Mouse (Mus musculus): ENCODE results near the gene Tns2. TPM values are rescaled to one million over a fixed set of nuclear protein-coding genes. Genes with fewer than 3 reads are reported as not detected.
"Not testable (repeated sequence)": the region's sequence is repeated elsewhere in the genome, so short reads cannot be mapped to it uniquely, and the experiment has no call there.

Gene Tns2
- polyA plus RNA-seq (2015; fragmentation: Nextera tagmentation; extraction: Ambion mirVana), result 4.4 and 5.2 TPM in 2 replicates

DNA sequence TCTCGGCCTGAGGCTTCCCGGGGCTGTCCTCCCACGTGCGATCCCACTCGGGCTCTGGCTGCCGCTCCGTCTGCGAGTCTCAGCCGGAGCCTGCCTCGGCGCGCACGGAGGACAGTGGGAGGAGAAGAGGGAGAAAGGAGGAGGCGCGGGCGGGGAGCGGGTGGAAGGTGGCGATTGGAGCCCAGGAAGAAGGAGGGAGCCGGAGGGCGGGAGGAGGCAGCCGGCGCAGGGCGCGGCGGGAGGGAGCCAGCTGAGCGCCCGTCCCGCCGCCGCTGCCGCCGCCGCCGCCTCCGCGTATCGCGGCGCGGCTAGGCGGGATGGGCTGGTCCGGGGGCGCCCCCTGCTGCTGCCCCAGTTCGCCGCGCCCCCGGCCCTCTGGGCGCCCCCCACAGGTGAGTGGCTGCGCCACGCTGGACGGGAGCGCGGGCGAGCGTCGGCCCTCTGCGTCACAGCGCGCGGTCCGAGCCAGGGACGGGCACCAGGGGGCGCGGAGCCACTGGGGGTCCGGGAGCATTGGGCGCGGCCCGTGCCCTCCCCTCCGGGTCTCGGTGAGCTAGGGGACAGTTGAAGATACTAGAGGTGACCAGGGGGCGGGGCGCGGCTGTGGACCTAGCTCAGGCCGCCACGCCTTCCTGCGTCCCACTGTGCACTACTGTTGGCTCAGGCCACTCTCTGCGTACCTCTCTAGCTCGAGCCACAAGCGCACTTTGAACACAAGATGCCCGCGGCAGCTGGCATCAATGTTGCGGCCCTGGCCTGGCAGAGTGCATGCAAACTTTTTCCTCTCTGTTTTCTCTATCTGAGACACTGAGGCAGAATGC, at the start of gene Tns2:
Tns2 (plus strand) TSS at position 253 of the 821 bp plus-strand sequence.
- peak; percentile 70 for DNase-seq (ENCODE audit: low spot score)

DNA sequence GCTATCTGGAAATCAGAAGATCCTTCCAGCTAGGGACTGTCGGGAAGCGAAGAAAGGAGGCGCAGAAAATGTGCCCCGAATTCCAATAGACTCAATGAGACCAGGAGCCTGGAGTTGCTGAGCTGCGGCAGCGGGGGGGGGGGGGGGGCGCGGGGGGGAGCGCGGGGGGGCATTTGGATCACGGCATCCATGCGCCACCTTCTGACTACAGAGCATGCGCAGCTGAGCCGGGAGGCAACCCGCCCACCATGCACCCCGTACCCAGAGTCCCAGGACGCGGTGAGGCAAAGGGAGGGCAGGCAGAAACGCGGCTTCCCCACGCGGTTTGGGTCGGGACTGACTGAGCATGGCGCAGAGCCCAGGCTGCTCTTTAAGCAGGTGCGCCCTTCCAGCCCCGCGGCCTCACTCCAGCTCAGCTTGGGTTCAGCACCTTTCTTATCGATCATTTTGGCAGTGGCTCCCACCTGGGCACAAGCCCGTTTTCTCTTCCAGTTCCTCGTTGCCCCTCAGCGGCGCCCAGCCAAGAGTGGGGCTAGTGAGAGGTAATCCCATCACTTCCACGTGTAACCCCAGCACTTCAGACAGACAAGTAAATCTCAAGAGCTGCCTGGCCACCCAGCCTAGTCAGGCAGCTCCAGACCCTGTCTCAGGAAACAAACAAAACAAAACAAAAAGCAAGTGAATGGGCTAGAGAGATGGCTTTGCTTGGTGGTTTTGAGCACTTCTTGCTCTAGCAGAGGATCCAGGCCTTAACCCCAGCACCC, 48.1 kb upstream of the Tns2 start:
- DNase-seq (ENCODE audit: low spot score), result peak; percentile 63

DNA sequence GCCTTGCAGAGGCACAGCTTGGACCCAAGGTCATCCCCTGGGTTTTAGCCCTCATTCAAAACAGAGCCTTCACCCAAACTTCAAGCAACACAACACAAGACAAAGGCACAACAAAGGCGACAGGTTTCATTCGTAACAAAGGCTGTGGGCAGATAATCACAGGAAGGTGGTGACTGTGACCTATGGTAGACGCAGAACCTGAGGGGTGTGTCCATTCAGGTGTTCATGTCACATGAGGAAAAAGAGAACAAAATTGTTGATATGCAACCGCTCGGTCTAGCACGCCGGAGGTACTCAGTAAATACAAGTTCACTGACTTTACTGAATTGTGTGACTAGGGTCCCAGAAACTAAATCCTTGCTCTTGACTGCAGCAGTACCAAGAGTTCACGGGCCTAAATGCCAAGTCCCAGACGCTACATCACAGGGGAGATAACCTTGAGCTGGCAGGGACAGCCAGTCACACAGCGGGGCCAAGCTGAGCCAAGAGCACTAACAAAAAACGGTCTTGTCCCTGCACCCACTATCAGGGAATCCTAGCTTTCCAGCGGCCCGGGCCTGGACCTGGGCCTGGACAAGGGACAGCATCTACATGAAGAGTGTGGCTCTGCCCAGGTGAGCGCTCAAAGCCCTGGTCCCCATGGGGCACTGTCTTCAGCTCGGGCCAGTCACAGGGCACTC, 43.6 kb upstream of the Tns2 start:
- DNase-seq (ENCODE audit: low spot score), result no peak

DNA sequence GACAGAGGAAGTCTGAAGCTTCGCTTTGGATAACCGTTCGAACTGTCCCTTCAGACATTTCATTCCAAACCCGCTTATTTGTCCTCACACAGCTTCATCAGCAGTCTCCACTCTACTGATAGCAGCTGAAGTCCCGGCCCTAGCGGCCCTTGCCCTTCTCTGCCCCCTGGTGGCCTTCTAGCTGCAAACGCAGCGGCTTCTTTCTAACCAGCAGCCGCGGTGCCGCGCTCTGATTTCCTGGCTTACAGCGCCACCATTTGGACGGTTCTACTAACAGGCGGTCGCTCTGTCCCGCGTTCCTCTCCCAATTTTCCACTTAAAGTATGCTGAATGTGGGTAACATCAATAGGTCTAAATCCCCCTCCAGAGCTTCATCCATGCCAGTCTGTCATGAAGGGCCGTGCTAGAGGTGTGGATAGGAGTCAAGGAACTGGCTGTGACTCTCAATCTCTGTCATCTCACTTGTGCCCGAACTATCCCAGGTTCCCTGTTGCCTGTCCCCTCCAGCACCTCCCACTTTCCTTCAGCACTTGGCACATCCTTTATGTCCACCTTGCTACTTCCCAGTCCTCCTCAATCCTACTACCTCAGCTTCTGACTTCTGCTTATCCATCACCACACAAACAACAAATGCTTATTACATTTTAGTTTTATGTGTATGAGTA, 34.4 kb upstream of the Tns2 start:
- peak; percentile 91 for DNase-seq (ENCODE audit: low spot score)

DNA sequence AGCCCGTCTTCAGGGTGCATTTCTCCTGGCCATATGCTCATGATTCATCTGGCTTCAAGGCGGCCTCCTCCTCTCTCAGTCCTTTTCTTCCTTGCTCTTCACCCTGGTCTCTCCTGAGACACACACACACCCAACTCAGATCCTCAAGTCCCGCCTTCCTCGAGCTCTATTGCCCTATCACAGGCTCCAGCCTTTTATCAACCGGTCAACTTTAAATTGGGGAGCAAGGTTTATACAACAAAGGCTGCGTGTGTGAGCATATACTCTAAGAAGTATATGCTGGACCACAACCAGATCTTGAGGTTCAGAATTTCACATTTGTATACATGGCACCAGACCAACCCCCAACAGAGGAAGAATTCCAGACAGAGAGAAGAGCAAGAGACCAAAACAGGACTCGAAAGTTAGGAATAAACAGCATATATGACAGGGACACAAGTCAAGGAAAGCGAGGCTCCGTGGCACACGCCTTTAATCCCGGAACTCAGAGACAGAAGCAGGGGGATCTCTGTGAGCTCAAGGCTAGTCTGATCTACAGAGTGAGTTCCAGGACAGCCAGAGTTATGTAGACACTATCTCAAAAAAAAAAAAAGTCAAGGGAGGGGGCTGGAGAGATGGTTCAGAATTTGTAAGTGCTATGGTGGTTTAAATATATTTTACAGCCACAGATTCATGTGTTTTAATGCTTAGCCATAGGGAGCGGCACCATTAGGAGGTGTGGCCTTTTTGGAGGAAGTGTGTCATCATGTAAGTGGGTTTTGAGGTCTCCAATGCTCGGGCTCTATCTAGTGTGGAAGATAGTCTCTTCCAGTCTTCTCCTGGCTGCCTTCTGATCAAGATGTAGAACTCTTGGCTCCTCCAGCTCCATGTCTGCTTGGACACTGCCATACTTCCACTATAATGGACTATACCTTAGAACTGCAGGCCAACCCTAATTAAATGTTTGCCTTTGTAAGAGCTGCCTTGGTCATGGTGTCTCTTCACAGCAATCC, 29.4 kb upstream of the Tns2 start:
- no peak for DNase-seq (ENCODE audit: low spot score)

DNA sequence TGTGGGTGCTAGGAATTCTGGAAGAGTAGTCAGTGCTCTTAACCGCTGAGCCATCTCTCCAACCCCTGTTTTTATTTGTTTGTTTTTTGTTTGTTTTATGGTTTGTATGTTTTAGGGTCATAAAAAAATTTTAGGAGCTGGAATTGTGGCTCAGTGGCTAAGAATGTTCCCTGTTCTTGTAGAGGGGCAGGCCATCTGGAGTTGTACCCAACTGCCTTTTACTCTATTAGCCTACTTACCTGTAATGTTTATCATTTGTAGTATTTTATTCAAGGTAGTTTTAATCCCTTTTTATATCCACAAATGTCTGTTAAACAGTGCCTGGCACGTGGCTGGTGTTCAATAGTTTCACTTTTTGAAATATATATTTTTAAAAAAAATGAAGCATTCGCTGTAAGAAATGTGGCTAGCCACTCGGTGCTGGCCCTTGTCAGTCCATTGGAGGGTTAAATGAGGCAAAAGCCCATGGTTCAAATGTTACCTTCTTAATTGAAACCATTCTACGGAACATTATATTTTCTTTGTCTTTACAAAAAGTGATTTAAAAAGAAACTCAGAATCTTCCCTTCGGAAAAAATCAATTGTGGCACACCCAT, 27.2 kb upstream of the Tns2 start:
- no peak for DNase-seq (ENCODE audit: low spot score)

DNA sequence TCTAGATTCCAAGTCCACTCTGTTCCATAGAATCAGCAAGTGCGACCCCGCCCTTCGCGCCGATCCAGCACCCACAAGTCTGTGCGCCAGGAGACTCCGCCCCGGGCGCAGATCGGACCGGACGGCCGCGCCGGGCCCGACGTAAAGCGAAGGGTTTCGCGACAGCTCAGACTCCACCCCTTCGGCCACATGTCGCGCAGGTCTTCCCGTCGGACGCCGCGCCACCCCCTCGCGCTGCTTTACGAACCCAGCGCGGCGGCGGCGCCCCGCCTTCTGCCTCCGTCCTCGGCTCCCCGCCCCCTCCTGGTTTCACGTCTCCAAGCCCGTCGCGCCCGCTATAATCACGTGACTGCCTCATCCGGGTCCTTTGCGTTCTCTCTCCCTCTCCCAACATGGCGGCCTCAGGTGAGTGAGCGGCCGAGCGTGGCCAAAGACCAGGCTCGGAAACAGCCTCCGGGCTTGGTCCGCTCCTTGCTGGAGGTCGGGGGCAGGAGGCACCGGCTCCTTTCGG, 26.6 kb upstream of the Tns2 start, which contains the start of gene Eif4b:
Eif4b (plus strand) TSS at position 215 of the 511 bp plus-strand sequence.
- DNase-seq (ENCODE audit: low spot score), result peak; percentile 99

DNA sequence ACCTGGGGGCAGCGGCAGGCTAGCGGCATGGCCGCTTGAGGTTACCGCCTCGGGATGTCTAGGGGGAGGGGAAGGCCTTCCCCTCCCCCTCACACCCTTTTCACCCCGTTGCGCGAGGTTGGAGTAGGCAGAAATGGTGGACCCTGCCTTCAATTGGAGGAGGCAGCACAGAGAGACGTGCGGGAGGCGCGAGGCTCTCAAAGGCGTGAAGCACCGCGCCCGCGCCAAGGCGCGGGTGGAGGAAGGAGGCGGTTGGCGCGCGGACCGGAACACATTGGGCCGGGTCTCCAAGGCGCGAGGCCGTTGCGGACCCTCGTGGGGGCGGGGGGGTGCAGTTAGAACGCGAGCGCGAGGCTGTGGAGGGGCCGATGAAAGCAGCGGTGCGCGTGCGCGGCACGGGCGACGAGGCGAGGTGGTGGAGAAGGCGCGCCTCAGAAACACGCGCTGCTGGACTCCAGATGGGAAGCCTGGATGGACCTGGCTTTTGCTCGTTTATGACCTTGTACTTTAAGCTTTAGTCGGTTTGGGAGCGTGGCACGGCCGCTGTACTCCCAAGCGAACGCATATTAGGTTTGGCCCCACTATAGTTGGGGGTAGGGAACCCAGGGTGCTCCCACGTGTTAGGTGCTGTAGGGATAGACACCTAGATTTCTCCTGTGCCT, 26.0 kb upstream of the Tns2 start:
- DNase-seq (ENCODE audit: low spot score), result peak; percentile 60

DNA sequence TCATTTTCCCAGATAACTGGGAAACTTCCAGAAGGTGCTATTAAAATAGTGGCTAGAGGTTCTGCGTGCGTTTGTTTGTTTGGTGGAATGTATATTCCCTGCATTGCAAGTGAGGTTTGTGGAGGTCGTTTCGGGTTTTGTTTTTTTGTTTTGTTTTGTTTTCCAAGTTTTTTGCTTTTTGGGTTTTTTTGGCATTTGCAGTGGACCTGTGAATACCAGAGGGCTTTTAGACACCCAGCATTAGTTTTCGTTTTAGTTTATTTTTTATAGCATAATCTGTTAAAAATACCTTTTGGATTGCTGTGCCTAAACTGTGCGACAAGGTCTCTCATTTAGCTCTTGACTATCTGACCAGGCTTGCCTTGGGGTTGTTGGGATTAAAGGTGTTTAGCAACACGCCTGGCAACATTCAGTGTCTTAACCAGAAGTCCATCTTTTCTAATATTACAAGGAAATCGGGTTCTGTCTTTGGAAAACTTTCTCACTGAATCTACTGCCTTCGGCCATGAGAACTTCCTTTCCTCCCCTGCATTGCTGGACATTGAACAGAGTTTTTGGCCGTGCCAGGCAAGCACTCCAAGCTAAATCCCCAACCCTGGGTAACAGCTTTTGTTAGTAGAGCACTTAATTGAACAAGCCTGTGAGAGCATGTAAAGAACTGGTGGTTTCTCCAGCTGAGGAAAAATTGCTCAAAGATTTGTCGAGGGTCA, 25.2 kb upstream of the Tns2 start:
- DNase-seq (ENCODE audit: low spot score), result no peak

DNA sequence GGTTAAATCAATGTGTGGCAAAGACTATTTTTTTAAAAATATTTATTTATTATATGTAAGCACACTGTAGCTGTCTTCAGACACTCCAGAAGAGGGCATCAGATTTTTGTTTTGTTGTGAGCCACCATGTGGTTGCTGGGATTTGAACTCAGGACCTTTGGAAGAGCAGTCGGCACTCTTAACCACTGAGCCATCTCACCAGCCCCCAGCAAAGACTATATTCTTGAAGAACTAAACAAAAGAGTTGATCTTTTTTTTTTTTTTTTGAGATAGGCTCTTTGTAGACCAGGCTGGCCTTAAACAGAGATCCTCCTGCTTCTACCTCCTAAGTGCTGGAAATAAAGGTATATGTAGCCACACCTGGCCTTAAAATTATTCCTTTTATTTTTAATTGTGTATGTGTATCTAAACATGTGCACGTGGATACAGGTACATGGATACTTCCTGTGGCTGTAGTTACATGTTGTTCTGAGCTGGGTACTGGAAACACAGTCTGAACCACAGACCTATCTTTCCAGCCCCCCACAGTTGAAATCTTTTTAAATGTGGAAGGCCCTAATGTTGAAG, 23.0 kb upstream of the Tns2 start:
- no peak for DNase-seq (ENCODE audit: low spot score)

DNA sequence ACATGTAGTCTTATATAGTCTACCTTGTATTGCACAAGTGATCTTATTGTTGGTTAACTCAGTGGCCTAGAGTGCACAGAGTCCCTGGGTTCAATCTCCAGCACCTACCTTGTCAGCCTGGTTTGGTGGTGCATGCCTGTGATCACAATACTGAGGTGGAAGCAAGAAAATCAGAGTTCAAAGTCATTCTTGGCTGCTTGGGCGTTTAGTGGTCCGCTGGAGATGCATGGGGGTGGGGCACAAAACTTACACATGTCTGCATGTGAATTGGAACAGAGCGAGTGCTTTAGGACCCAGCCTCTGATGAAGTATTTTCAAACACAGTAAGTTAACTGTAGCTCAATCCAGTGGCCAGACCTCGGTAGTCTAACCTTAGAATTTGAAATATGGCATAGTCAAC, 21.0 kb upstream of the Tns2 start:
- DNase-seq (ENCODE audit: low spot score), result no peak

DNA sequence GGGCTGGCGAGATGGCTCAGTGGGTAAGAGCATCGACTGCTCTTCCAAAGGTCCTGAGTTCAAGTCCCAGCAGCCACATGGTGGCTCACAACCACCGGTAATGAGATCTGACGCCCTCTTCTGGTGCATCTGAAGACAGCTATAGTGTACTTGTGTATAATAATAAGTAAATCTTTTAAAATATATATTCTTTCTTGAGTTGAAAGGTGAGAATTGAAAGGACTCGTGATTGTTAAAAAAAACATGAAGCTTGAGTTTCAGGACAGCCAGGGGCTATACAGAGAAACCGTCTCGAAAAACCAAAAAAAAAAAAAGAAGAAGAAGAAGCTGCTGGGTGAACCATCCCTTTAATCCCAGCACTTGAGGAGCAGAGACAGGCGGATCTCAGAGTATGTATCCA, 20.3 kb upstream of the Tns2 start:
- DNase-seq (ENCODE audit: low spot score), result not testable (repeated sequence)

DNA sequence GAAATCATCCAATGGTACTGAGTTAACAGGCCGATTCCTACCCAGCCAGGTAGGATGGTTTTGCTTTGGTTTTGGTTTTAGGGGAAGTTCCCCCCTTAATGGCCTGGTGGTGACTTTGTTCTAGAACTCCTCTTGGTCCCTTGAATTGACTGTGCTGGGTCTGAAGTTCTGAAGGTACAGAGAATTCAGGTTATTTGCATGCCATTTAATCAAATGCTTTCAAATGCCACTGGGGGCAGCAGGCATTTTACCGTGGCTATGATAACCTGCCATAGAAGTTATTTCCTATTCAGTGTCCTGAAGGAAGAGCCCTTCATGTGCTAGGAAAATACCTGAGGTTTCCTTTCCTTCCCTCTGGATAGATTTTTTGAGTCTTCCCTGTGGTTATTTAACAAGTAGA, 19.8 kb upstream of the Tns2 start:
- no peak for DNase-seq (ENCODE audit: low spot score)

DNA sequence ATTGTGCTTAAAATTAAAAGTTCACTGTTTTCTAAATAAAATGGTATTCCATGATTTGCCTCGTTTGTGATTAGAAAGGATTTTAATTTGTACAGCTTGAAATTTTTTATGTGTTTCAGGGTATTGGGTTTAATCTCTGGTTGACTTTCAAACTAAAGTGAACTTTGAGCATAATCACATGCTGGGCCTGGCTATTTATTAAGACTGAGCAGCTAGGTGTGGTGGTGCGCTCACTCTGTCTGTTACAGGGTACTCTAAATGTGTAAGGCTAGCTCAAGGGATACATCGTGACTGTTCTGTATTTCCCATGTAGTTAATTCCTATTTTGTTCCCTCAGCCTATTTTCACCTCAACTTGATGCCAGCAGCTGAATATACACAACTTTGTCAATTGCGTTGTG, 18.1 kb upstream of the Tns2 start:
- DNase-seq (ENCODE audit: low spot score), result no peak

DNA sequence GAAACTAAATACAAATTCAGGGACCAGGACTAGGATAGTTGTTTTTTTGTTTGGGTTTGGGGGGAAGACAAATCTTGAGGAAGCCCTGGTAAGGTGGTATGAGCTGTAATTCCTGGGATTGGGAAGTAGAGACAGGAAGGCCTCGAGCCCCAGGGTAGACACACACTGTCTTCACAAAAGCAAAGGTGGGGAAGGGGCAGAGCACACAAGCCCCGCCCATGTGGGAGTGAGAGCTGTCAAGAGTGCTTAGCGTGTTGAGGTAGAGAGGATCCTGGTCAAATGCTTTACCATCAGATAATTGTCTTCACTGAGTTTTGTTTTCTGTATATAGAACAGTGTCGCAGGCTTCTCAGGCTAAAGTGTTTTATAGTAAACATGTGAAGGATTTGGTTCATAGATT, 17.2 kb upstream of the Tns2 start:
- no peak for DNase-seq (ENCODE audit: low spot score)

DNA sequence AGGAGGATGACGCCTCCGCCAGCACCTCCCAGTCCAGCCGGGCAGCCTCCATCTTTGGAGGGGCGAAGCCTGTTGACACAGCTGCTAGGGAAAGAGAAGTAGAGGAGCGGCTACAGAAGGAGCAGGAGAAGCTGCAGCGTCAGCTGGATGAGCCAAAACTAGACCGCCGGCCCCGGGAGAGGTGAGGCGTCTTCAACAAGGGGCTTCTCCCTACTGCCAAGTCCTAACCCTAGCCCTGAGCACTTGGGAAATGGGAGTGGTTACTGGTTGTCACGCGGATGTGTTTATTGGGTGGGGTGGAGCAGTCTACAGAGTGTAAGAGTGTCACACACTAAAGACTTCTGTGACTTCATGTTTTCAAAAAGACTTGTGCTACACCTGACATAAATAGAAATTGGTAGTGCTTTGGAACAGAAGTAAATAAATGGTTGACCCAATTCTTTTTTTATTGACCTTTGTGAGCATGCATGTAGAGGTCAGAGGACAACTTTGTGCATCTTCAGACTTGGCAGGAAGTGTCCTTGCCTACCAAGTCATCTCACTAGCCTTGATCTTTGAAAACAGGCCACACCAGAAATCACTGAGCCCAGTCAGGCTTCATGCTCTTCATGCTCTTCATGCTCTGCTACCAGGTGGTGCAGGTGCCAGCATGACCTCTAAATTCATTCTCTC, 10.2 kb upstream of the Tns2 start:
- no peak for DNase-seq (ENCODE audit: low spot score)

DNA sequence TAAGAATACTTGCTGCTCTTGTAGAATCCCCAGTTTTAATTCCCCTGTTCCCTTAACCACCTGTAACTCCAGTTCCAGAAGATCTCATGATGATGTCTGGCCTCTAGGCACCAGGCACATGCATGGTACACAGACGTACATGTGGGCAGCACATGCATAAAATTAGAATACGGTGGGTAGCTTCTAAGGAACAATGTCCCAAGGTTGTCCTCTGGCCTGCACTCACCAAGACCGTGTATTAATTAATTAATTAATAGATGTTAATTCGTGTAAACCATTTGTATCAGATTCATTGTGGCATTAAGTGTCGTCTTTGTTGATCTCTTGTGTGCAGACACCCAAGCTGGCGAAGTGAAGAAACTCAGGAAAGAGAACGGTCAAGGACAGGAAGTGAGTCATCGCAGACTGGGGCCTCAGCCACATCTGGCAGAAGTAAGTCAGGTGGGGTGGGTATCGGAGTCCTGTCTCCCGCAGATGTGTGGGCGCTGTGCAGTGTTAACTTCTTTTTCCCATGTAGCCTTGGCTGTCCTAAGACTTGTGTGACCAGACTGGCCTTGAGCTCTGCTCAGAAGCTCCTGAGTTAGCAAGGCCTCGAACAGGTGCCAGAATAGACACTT, 9.0 kb upstream of the Tns2 start:
- DNase-seq (ENCODE audit: low spot score), result no peak

Measured in thymus, postnatal 0 days (tissue).